Mouse (Mus musculus) spleen, postnatal 14 days (tissue): ENCODE measurements at regions not wholly inside any gene's neighbourhood (a gene's known extent, or its start where the extent isn't known, plus 50 kb on each side); places are given as distances from the start of the nearest gene placed in this dataset.

Experiments used
- DNase-seq, 2 experiments: peaks; one replicate each; pipeline ENCODE4 v3.0.0; 2021 to 2022; ENCODE audit warnings: low spot score in 2 of 2

- DNase-seq: no peak
These were observed 844.7 kb upstream of the Car8 start for GRCm38 (mm10) chr4:9083526-9083925.

- DNase-seq: no peak
These were observed 843.1 kb upstream of the Car8 start for GRCm38 (mm10) chr4:9081701-9082562.

GRCm38 (mm10) chr4:9080821-9081493 is 842.1 kb upstream of the Car8 start:
- no peak for DNase-seq

GRCm38 (mm10) chr4:9079828-9080245 is 841.0 kb upstream of the Car8 start:
- no peak for DNase-seq

GRCm38 (mm10) chr4:9074447-9074846 is 835.6 kb upstream of the Car8 start:
- DNase-seq: no peak

- DNase-seq: no peak
These were observed 835.0 kb upstream of the Car8 start for GRCm38 (mm10) chr4:9073736-9074428.

GRCm38 (mm10) chr4:9072321-9072720 is 833.5 kb upstream of the Car8 start:
- DNase-seq: no peak

GRCm38 (mm10) chr4:9067874-9068273 is 829.0 kb upstream of the Car8 start:
- no peak for DNase-seq

GRCm38 (mm10) chr4:9065981-9066815 is 827.4 kb upstream of the Car8 start:
- DNase-seq: no peak

- DNase-seq: no peak
These were observed 823.1 kb upstream of the Car8 start for GRCm38 (mm10) chr4:9061941-9062340.

- no peak for DNase-seq
These were observed 821.4 kb upstream of the Car8 start for GRCm38 (mm10) chr4:9060221-9060620.

GRCm38 (mm10) chr4:9057676-9058075 is 818.8 kb upstream of the Car8 start:
- DNase-seq: no peak

GRCm38 (mm10) chr4:9057113-9057512 is 818.3 kb upstream of the Car8 start:
- DNase-seq: no peak

GRCm38 (mm10) chr4:9055876-9056275 is 817.0 kb upstream of the Car8 start:
- no peak for DNase-seq

- DNase-seq: no peak
These were observed 816.5 kb upstream of the Car8 start for GRCm38 (mm10) chr4:9055266-9055820.

GRCm38 (mm10) chr4:9048817-9049216 is 810.0 kb upstream of the Car8 start:
- no peak for DNase-seq

- no peak for DNase-seq
These were observed 808.3 kb upstream of the Car8 start for GRCm38 (mm10) chr4:9047151-9047550.

- DNase-seq: no peak
These were observed 807.6 kb upstream of the Car8 start for GRCm38 (mm10) chr4:9046436-9046835.

- DNase-seq: no peak
These were observed 807.2 kb upstream of the Car8 start for GRCm38 (mm10) chr4:9046030-9046429.

GRCm38 (mm10) chr4:9036005-9036404 is 797.2 kb upstream of the Car8 start:
- no peak for DNase-seq

GRCm38 (mm10) chr4:9035350-9035749 is 796.5 kb upstream of the Car8 start:
- DNase-seq: no peak
